Mouse (Mus musculus) heart, postnatal 10 days (tissue): ENCODE data around the gene Cfap44. TPM values are rescaled to one million over a fixed set of nuclear protein-coding genes. Genes with fewer than 3 reads are reported as not detected.

Experiments used
- DNase-seq, 2 experiments: peaks; one replicate each; pipeline ENCODE4 v3.0.0; 2021
- intact Hi-C: fragments of 180-260 bp; cut with DNase I; formaldehyde crosslinking; loops from one replicate; pipeline ENCODE4 v1.15.1; 2025
- total RNA-seq, 2 experiments: library from RNA; stranded (reverse); gene quantifications; 2 replicates each; pipeline ENCODE4 v1.2.3; 2021

Gene Cfap44
- total RNA-seq, 2 experiments from 2014 or later, result not detected

DNA sequence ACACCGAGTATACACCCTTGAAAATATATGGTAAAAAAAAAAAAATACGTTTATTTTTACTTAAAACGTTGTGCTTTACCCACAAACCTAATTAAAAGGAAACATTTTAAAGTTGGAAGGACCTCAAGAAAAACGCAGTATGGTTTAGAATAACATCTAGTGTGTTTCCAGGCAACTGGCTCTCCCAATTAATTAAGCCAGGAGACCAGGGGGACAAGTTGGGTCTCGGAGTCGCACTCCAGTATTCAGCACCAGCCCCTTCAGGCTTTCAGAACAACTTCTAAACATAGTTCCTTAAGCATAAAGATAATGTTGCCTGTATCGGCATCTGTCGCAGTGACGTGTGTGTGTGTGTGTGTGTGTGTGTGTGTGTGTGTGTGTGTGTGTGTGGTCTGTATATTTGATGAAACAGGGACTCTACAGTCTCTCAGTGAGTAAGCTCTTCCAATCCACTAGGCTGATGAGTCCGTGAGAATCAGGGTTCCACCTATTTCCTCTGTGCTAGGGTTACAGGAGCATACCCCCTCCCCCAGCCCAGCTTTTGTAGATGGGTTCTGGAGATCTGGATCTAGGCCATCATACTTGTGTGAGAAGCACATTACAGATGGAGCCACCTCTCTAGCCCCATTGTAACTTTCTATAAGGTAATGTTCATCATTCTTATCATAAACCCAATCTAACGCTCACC is 132.8 kb downstream of the Cfap44 start:
- DNase-seq, result no peak
- intact Hi-C loops, result no loop called here

DNA sequence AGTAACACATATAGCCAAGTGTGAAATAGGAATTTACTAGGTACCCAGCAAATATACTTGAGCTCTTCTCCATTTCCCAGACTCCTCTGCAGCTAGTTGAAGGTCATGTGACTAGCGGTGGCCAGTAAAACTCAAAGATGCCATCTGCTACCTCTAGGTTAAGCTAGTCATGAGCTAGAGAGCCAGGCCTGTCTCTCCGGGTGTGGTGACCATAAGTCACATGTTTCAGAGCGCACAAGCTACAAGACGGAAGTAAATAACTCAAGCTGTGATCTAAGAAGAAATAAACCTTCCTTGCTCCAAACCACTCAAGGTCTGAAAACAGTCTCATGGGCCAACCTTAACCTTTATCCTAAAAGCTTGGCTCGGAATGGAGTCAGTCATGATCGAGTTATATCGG is 134.4 kb downstream of the Cfap44 start:
- intact Hi-C loops, result no loop called here
- no peak for DNase-seq

DNA sequence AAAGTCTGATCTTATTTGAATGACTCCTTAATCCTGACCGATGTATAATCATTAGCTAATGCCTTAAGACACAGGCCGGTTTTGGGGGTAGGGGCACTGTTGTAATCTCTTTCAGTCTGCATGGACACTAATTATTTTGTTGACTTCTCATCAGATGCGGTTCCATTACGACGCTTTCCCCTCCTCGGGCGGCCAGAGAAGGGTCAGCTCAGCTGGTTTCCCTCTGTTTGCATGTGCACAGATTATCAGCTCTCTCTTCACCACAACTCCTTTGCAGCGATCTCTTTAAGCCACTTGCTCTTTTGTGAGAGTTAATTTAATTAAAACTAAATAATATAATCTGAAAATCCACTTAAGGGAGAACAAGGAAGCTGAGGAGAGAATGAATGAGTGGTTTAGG is 135.1 kb downstream of the Cfap44 start:
- intact Hi-C loops, result no loop called here
- DNase-seq, result no peak

DNA sequence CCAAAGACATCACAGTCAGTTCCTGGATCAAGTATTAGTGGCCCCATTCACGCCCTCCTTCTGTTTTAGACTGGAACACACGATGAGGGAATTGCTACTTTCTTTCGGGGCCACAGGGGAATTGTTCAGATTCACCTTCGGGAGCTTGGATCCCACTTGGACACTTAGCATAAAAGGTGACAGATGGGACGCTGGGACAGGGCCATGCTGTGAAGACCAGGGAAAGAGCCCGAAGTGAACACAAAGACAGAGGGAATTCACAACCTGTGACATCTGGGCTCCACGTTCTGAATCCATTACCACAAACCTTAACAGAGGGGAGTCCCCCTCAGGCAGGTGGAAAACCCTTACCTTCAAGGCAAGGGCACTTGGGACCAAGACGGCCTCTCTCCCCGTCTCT is 135.6 kb downstream of the Cfap44 start:
- no peak for DNase-seq
- intact Hi-C loops, result no loop called here

DNA sequence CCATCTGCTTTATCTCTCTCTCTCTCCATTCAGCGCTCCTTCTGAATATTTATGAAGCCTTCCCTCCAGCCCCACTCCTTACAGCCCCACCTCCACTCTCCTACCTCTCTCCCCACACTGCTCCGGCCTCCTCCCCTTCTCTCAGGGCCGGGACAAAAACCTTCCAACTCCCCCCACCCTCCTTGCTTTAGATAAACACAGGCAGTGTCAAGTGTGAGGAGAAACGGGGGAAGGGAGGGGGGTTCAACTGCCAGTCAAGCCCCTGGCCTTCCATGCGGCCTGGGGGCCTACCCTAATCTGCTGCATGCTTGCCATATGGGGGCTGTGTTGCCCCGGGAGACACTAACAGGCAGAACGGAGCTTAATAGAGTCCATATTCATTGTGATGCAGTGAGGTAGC is 136.2 kb downstream of the Cfap44 start:
- intact Hi-C loops, result no loop called here
- no peak for DNase-seq

DNA sequence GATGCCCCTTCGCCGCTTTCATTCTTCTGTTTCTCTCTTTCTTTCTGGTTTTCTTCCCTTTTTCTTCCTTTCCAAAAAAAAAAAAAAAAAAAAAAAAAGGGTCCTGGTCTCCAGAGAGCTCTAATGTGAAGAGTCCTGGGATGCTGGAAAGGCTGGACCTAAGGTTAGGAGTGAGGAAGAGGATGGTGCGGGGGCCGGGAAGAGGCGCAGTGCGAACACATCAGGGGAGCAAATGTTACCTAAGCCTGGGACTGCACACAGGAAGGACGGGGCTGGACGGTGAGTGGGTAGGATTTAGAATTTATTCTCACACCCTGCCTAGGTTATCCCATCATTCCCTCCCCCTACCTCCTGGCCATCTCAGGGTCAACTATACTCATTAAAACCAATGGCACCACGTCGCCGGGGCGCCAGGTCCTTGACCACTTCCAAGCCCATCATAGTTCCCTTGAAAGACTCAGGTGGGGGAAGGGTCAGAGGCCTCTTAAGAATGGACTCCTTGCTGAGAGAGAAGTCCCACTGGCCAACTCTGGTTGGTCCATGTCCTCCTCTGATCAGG is 136.7 kb downstream of the Cfap44 start:
- DNase-seq, result no peak
- intact Hi-C loops, result no loop called here

Other genes starting within 250 kb of the Cfap44 start
- gene Usf3, start 221.6 kb upstream of the Cfap44 start, total RNA-seq, result 10 to 100 TPM; 23.0 to 24.5 TPM
- gene Sidt1, start 61.6 kb upstream of the Cfap44 start, total RNA-seq, result under 1 TPM; 0.27 to 0.36 TPM
- 1 to 10 TPM; 6.8 to 8.9 TPM for gene Spice1, start 47.7 kb upstream of the Cfap44 start, total RNA-seq
- 1 to 10 TPM; 9.0 to 9.4 TPM for gene Boc, start 164.1 kb downstream of the Cfap44 start, total RNA-seq